Comparison of ENCODE assay signal across 17 mouse cellular contexts in genomic region chr14:40933328-40933727, GRCm38 (mm10). TPM values are rescaled to one million over a fixed set of nuclear protein-coding genes. Genes with fewer than 3 reads are reported as not detected.
A peak's percentile ranks its signal among the peaks of the same experiment; 100 is the strongest.
DNase-seq lines count a peak whose midpoint lies in the region; ATAC-seq and TF ChIP-seq lines count a peak whose summit lies in the region.
"Had no signal": no experiment of that assay in that cellular context is flagged by ENCODE, and none has a peak within 500 bp of the region (broad histone marks: within the 10 kb centered on the region; RNA-seq: fewer than 3 reads in every experiment).

No protein-coding gene starts in this region.

- peaks cover 5% of the 10 kb centered on the region; the same call in 1 of the 2 replicates for H3K79me2 ChIP-seq in MEL (ENCODE audit: control insufficient read depth, insufficient read depth, low read length, poor library complexity)
- H3K79me2 ChIP-seq in macrophage (ENCODE audit: inconsistent target), result peaks cover 93% of the 10 kb centered on the region

- 54% methylated on average over 7 of the region's 7 CpGs for WGBS in kidney, postnatal 0 days
- 55% methylated on average over 7 of the region's 7 CpGs for WGBS in kidney, adult 2 months
- 18% methylated on average over 7 of the region's 7 CpGs for whole genome bisulfite sequencing in macrophage (ENCODE audit: missing documents)
- 83% methylated on average over 7 of the region's 7 CpGs for WGBS in heart, embryonic 12.5 days

- H3K4me2 ChIP-seq in kidney, postnatal 0 days (ENCODE audit: low read length), result no peak overlapping the region
- H3K4me2 ChIP-seq in heart, embryonic 12.5 days, result no peak overlapping the region
- H3K4me2 ChIP-seq: forebrain, embryonic 12.5 days; hindbrain, embryonic 13.5 days; limb, embryonic 15.5 days; midbrain, embryonic 13.5 days; stomach, embryonic 15.5 days had no signal

- H3K27me3 ChIP-seq in kidney, postnatal 0 days (ENCODE audit: insufficient read depth, low read length), result no peaks in the 10 kb centered on the region
- no peaks in the 10 kb centered on the region for H3K27me3 ChIP-seq in kidney, adult 2 months (replicated peaks; ENCODE audit: control insufficient read depth, insufficient read depth, low read length)
- H3K27me3 ChIP-seq in MEL (ENCODE audit: control insufficient read depth in 1 of 2, insufficient read depth in 2 of 2, low read length in 2 of 2), result no peaks in the 10 kb centered on the region
- no peaks in the 10 kb centered on the region for H3K27me3 ChIP-seq in heart, embryonic 12.5 days (replicated peaks)
- H3K27me3 ChIP-seq: forebrain, embryonic 12.5 days; hindbrain, embryonic 13.5 days; limb, embryonic 15.5 days; midbrain, embryonic 13.5 days; stomach, embryonic 15.5 days had no signal

- no peak for DNase-seq in kidney, postnatal 0 days (ENCODE audit: low spot score)
- DNase-seq in kidney, adult 2 months, result no peak
- DNase-seq in A20 (ENCODE audit: low read depth, low spot score), result peak; percentile 69
- peak; percentile 63 for DNase-seq in MEL (ENCODE audit: low read depth, low spot score)
- no peak for DNase-seq in Muller cell, postnatal 12 days (ENCODE audit: inconsistent ontology term)
- DNase-seq: adrenal gland, postnatal 25 days; cerebellum, adult 11-12 months; kidney, adult 11 months; lung, postnatal 14 days had no signal

- TF ChIP-seq RAD21 in MEL (IDR thresholded peaks at IDR 0.05; ENCODE audit: low read depth, low read length), result no peak

- TF ChIP-seq CTCF in kidney, postnatal 0 days (IDR thresholded peaks at IDR 0.05; ENCODE audit: low read depth), result no peak
- TF ChIP-seq CTCF in kidney, adult 2 months (conservative IDR thresholded peaks at IDR 0.05; ENCODE audit: insufficient read depth, insufficient read length, low read depth, low read length), result no peak
- no peak for TF ChIP-seq CTCF in MEL (IDR thresholded peaks at IDR 0.05 in 2 of 3, conservative IDR thresholded peaks at IDR 0.05 in 1 of 3; ENCODE audit: control insufficient read depth in 1 of 3, insufficient read depth in 1 of 3, low read depth in 2 of 3, low read length in 3 of 3, poor library complexity in 1 of 3, severe bottlenecking in 1 of 3)

- TF ChIP-seq EP300 in MEL (IDR thresholded peaks at IDR 0.05; ENCODE audit: low read depth in 1 of 2, low read length in 2 of 2), result no peak

- ATAC-seq in kidney, postnatal 0 days (replicated peaks; ENCODE audit: low FRiP score, low read depth), result no peak
- ATAC-seq in cerebellum, adult (ENCODE audit: insufficient number of reproducible peaks, low FRiP score, low TSS enrichment), result no peak
- ATAC-seq in heart, embryonic 12.5 days (ENCODE audit: insufficient number of reproducible peaks, low FRiP score), result no peak
- ATAC-seq: midbrain, embryonic 13.5 days had no signal

- H3K9ac ChIP-seq in kidney, postnatal 0 days (ENCODE audit: low read depth, low read length), result no peak overlapping the region
- peak overlapping the region; percentile 13 for H3K9ac ChIP-seq in MEL (ENCODE audit: control insufficient read depth, low read depth, low read length, poor library complexity, severe bottlenecking)
- no peak overlapping the region for H3K9ac ChIP-seq in heart, embryonic 12.5 days
- H3K9ac ChIP-seq: forebrain, embryonic 12.5 days; hindbrain, embryonic 13.5 days; limb, embryonic 15.5 days; midbrain, embryonic 13.5 days; stomach, embryonic 15.5 days had no signal

- H3K36me3 ChIP-seq in kidney, postnatal 0 days (ENCODE audit: insufficient read depth, low read length), result no peaks in the 10 kb centered on the region
- H3K36me3 ChIP-seq in kidney, adult 2 months (ENCODE audit: control insufficient read depth, insufficient read depth, low read length), result no peaks in the 10 kb centered on the region
- H3K36me3 ChIP-seq in MEL (ENCODE audit: control insufficient read depth in 1 of 2, insufficient read depth in 2 of 2, low read length in 2 of 2) (peaks cover 0 to 33% of the 10 kb centered on the region in 2 experiments; a peak in 2 of 4 replicates), macrophage (ENCODE audit: inconsistent target) (no peaks in the 10 kb centered on the region)
- no peaks in the 10 kb centered on the region for H3K36me3 ChIP-seq in heart, embryonic 12.5 days
- H3K36me3 ChIP-seq: forebrain, embryonic 12.5 days; stomach, embryonic 15.5 days had no signal

- H3K27ac ChIP-seq in kidney, postnatal 0 days, result 0 out of 2 replicates have a peak overlapping the region, but pooled peaks have one; percentile 5
- no peak overlapping the region for H3K27ac ChIP-seq in kidney, adult 2 months (ENCODE audit: insufficient read depth, low read depth, low read length)
- no peak overlapping the region for H3K27ac ChIP-seq in MEL (ENCODE audit: control insufficient read depth, low read depth, low read length)
- H3K27ac ChIP-seq in macrophage, result peak overlapping the region; percentile 90
- no peak overlapping the region for H3K27ac ChIP-seq in heart, embryonic 12.5 days (ENCODE audit: poor library complexity, severe bottlenecking)
- H3K27ac ChIP-seq: forebrain, embryonic 12.5 days; hindbrain, embryonic 13.5 days; limb, embryonic 15.5 days; midbrain, embryonic 13.5 days; stomach, embryonic 15.5 days had no signal

- no peak overlapping the region for H3K4me3 ChIP-seq in kidney, postnatal 0 days (replicated peaks; ENCODE audit: low read depth, low read length)
- H3K4me3 ChIP-seq in kidney, adult 2 months (ENCODE audit: insufficient read depth, low read depth, low read length), result no peak overlapping the region
- no peak overlapping the region for H3K4me3 ChIP-seq in MEL (ENCODE audit: control insufficient read depth in 1 of 2, insufficient read depth in 1 of 2, low read depth in 2 of 2, low read length in 2 of 2)
- H3K4me3 ChIP-seq in macrophage (ENCODE audit: inconsistent target), result no peak overlapping the region
- no peak overlapping the region for H3K4me3 ChIP-seq in heart, embryonic 12.5 days
- H3K4me3 ChIP-seq: forebrain, embryonic 12.5 days; hindbrain, embryonic 13.5 days; limb, embryonic 15.5 days; midbrain, embryonic 13.5 days; stomach, embryonic 15.5 days had no signal

- no peaks in the 10 kb centered on the region for H3K9me3 ChIP-seq in kidney, postnatal 0 days (replicated peaks; ENCODE audit: low read length)
- H3K9me3 ChIP-seq in MEL (replicated peaks; ENCODE audit: insufficient read depth, low read length), result no peaks in the 10 kb centered on the region
- no peaks in the 10 kb centered on the region for H3K9me3 ChIP-seq in heart, embryonic 12.5 days (replicated peaks)
- H3K9me3 ChIP-seq: forebrain, embryonic 12.5 days; hindbrain, embryonic 13.5 days; limb, embryonic 15.5 days; midbrain, embryonic 13.5 days; stomach, embryonic 15.5 days had no signal

- peaks cover 80% of the 10 kb centered on the region for H3K4me1 ChIP-seq in kidney, postnatal 0 days (replicated peaks; ENCODE audit: insufficient read depth, low read length)
- H3K4me1 ChIP-seq in kidney, adult 2 months (ENCODE audit: control insufficient read depth, insufficient read depth, low read length), result peaks cover 74% of the 10 kb centered on the region
- H3K4me1 ChIP-seq in MEL (ENCODE audit: control insufficient read depth in 1 of 2, insufficient read depth in 2 of 2, low read length in 2 of 2), result peaks cover 12 to 38% of the 10 kb centered on the region in 2 experiments
- H3K4me1 ChIP-seq in heart, embryonic 12.5 days (replicated peaks), result peaks cover 59% of the 10 kb centered on the region

- no peak for TF ChIP-seq POLR2A in kidney, adult 2 months (IDR thresholded peaks at IDR 0.05; ENCODE audit: low read depth, low read length)
- no peak for TF ChIP-seq POLR2A in MEL (IDR thresholded peaks at IDR 0.05; ENCODE audit: control insufficient read depth in 1 of 2, insufficient read depth in 1 of 2, low read depth in 1 of 2, low read length in 2 of 2, poor library complexity in 1 of 2)

TF ChIP-seq in MEL, 35 proteins besides CTCF, POLR2A, EP300 and RAD21 (continues in another document):
- TF ChIP-seq ZKSCAN1 (IDR thresholded peaks at IDR 0.05; ENCODE audit: low read depth, low read length), result no peak
- TF ChIP-seq KAT2A (conservative IDR thresholded peaks at IDR 0.05; ENCODE audit: low read depth, low read length), result no peak
- TF ChIP-seq ZNF384 (IDR thresholded peaks at IDR 0.05; ENCODE audit: low read depth, low read length), result no peak
- TF ChIP-seq USF2 (IDR thresholded peaks at IDR 0.05; ENCODE audit: borderline replicate concordance in 1 of 2, insufficient read depth in 1 of 2, low read depth in 1 of 2, low read length in 2 of 2), result no peak
- no peak for TF ChIP-seq ETS1 (IDR thresholded peaks at IDR 0.05; ENCODE audit: low read depth, low read length)
- TF ChIP-seq UBTF (IDR thresholded peaks at IDR 0.05; ENCODE audit: borderline replicate concordance, insufficient read depth, low read depth, low read length), result no peak
- no peak for TF ChIP-seq BHLHE40 (IDR thresholded peaks at IDR 0.05; ENCODE audit: borderline replicate concordance, low read depth, low read length)
- no peak for TF ChIP-seq CHD1 (IDR thresholded peaks at IDR 0.05; ENCODE audit: low read depth, low read length)

RNA-seq across cellular contexts. Expression of gene Tspan14, which starts 33.3 kb away (rescaled TPM):
- 93.4 and 102 TPM in 2 replicates for polyA plus RNA-seq in kidney, postnatal 0 days (2015; fragmentation: Nextera tagmentation; extraction: Ambion mirVana)
- 119 and 121 TPM in 2 replicates for polyA plus RNA-seq in kidney, adult 2 months (2012; rRNA removed)
- total RNA-seq in MEL (2012; rRNA removed), result 16.7 and 24.8 TPM in 2 replicates
- polyA plus RNA-seq in MEL (2012; ENCODE audit: insufficient read depth in 1 of 2, insufficient read length in 2 of 2, low read depth in 1 of 2, low replicate concordance in 2 of 2, missing spikeins in 1 of 2) (10 to 100 TPM in 1 of 2 experiments, not detected in 1; 29.9 TPM), macrophage (2018) (51.5 to 93.5 TPM (median 73.8 TPM) in 3 replicates)
- 10 to 100 TPM; 13.5 to 89.6 (median 60.6) TPM for total RNA-seq in macrophage (2018; cell fraction: chromatin; rRNA removed)
- total RNA-seq in macrophage (2018; cell fraction: cytosol; rRNA removed), result 10 to 100 TPM; 26.7 to 98.5 (median 51.9) TPM
- total RNA-seq in macrophage (2018; cell fraction: nucleus; rRNA removed), result 100 to 1,000 TPM in 4 of 26 experiments, 10 to 100 TPM in 22; 29.7 to 119 (median 77.9) TPM
- polyA plus RNA-seq in heart, embryonic 12.5 days (2016; fragmentation: Nextera tagmentation; extraction: Ambion mirVana), result 43.2 and 46.7 TPM in 2 replicates

RNA-seq across cellular contexts. Expression of gene Sh2d4b, which starts 40.3 kb away (rescaled TPM):
- 0.72 and 1.0 TPM in 2 replicates for polyA plus RNA-seq in kidney, postnatal 0 days (2015; fragmentation: Nextera tagmentation; extraction: Ambion mirVana)
- polyA plus RNA-seq in kidney, adult 2 months (2012; rRNA removed), result 0.83 and 0.94 TPM in 2 replicates
- total RNA-seq in MEL (2012; rRNA removed), result 0.12 TPM in 1 of 2 replicates, not detected in the other
- polyA plus RNA-seq in MEL (2012; ENCODE audit: insufficient read depth in 1 of 2, insufficient read length in 2 of 2, low read depth in 1 of 2, low replicate concordance in 2 of 2, missing spikeins in 1 of 2), result under 1 TPM in 1 of 2 experiments, not detected in 1; 0.26 TPM
- total RNA-seq in macrophage (2018; cell fraction: chromatin; rRNA removed), result 10 to 100 TPM in 3 of 26 experiments, 1 to 10 TPM in 22, not detected in 1; 1.6 to 15.1 (median 4.5) TPM
- total RNA-seq in macrophage (2018; cell fraction: cytosol; rRNA removed), result under 1 TPM in 25 of 26 experiments, not detected in 1; 0.15 to 0.71 (median 0.33) TPM
- total RNA-seq in macrophage (2018; cell fraction: nucleus; rRNA removed), result 1 to 10 TPM in 21 of 26 experiments, under 1 TPM in 5; 0.36 to 6.4 (median 2.0) TPM
- polyA plus RNA-seq in macrophage (2018), result 0.16 to 0.45 TPM (median 0.20 TPM) in 3 replicates
- 0.50 and 0.82 TPM in 2 replicates for polyA plus RNA-seq in heart, embryonic 12.5 days (2016; fragmentation: Nextera tagmentation; extraction: Ambion mirVana)

Comparison
In these comparisons a context has a peak if more than half of its experiments do, and no peak if none do; other contexts are left out.
1. H3K27ac ChIP-seq: peak in kidney, postnatal 0 days (single experiment) and macrophage (single experiment); none in kidney, adult 2 months (single experiment), MEL (single experiment) and heart, embryonic 12.5 days (single experiment).
2. DNase-seq: peak in A20 (single experiment) and MEL (single experiment); none in kidney, postnatal 0 days (single experiment), kidney, adult 2 months (single experiment) and Muller cell, postnatal 12 days (single experiment).